Mouse (Mus musculus) midbrain, embryonic 13.5 days (tissue): Measurements from ENCODE around the gene Ccr1. TPM values are rescaled to one million over a fixed set of nuclear protein-coding genes. Genes with fewer than 3 reads are reported as not detected.
"Not testable (repeated sequence)": the region's sequence is repeated elsewhere in the genome, so short reads cannot be mapped to it uniquely, and the experiment has no call there.

ENCODE experiments used
- ATAC-seq: fragments of 200-750 bp; cut with Nextera tagmentation; 2 replicates; pipeline ENCODE4 v1.8.0; 2017; ENCODE audit warnings: mild to moderate bottlenecking, moderate TSS enrichment, moderate library complexity
- H3K27ac ChIP-seq: fragments of 300-500 bp; sonication (generic); 2 replicates; pipeline ENCODE4 v1.5.1; 2015; ENCODE audit warnings: inconsistent platforms, mild to moderate bottlenecking, moderate library complexity
- H3K27me3 ChIP-seq: fragments of 300-500 bp; sonication (generic); 2 replicates; pipeline ENCODE4 v1.6.1; 2015; ENCODE audit warnings: mild to moderate bottlenecking, inconsistent platforms
- H3K36me3 ChIP-seq: fragments of 300-500 bp; sonication (generic); 2 replicates; pipeline ENCODE4 v1.6.1; 2015; ENCODE audit warnings: mild to moderate bottlenecking, inconsistent platforms
- H3K4me1 ChIP-seq: fragments of 300-500 bp; sonication (generic); replicated peaks from 2 replicates; pipeline ENCODE4 v1.6.1; 2015; ENCODE audit warnings: inconsistent platforms
- H3K4me2 ChIP-seq: fragments of 300-500 bp; sonication (generic); replicated peaks from 2 replicates; pipeline ENCODE4 v1.6.1; 2015; ENCODE audit warnings: moderate library complexity, mild to moderate bottlenecking, inconsistent platforms
- H3K4me3 ChIP-seq: fragments of 300-500 bp; sonication (generic); replicated peaks from 2 replicates; pipeline ENCODE4 v1.5.1; 2015; ENCODE audit warnings: mild to moderate bottlenecking, inconsistent platforms
- H3K9ac ChIP-seq: fragments of 300-500 bp; sonication (generic); replicated peaks from 2 replicates; pipeline ENCODE4 v1.6.1; 2015; ENCODE audit warnings: mild to moderate bottlenecking, inconsistent platforms
- H3K9me3 ChIP-seq: fragments of 300-500 bp; sonication (generic); 2 replicates; pipeline ENCODE4 v1.6.1; 2016; ENCODE audit warnings: mild to moderate bottlenecking, inconsistent platforms
- WGBS: fragments of 180-500 bp; shearing (Covaris S2); methylation state at CpG from one replicate; pipeline ENCODE4 v1.1.7; 2015; 5-methylcytosine and 5-hydroxymethylcytosine counted together
- polyA plus RNA-seq: library from polyadenylated mRNA; unstranded; fragments of >200 nt; fragmentation: Nextera tagmentation; extraction: Ambion mirVana; gene quantifications from 2 replicates; pipeline ENCODE4 v1.2.1, GENCODE M21; 2015

Ccr1 gene
- polyA plus RNA-seq, 1 experiment from 2014 or later = 0.66 TPM

DNA sequence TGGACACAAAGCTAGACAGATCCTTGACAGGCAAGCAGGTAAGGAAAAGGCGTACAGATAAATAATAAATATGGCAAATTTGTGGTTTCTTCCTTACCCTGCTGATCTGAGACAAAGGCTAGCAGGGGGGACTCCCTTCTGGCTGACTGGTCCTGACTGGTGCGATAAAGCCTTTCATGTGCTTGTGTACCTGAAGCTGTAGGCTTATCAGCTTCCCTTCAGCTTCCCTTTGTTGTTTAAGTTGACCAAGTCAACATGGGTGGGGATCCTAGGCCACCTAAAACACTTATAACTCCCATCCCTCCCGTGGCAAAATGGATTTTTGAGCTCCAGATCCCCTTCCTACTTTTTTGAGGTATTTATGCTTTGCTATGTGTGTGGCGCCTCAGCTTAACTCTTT, 13.4 kb upstream of the Ccr1 start:
- Histone ChIP-seq H3K27me3 (no peaks in the 10 kb centered on the region), H3K4me3 (no peak overlapping the region), H3K4me1 (no peaks in the 10 kb centered on the region), H3K27ac (no peak overlapping the region), H3K4me2 (no peak overlapping the region), H3K9me3 (no peaks in the 10 kb centered on the region), H3K9ac (no peak overlapping the region), H3K36me3 (no peaks in the 10 kb centered on the region)
- WGBS = 74% methylated on average over 4 of the region's 4 CpGs
- no peak for ATAC-seq

DNA sequence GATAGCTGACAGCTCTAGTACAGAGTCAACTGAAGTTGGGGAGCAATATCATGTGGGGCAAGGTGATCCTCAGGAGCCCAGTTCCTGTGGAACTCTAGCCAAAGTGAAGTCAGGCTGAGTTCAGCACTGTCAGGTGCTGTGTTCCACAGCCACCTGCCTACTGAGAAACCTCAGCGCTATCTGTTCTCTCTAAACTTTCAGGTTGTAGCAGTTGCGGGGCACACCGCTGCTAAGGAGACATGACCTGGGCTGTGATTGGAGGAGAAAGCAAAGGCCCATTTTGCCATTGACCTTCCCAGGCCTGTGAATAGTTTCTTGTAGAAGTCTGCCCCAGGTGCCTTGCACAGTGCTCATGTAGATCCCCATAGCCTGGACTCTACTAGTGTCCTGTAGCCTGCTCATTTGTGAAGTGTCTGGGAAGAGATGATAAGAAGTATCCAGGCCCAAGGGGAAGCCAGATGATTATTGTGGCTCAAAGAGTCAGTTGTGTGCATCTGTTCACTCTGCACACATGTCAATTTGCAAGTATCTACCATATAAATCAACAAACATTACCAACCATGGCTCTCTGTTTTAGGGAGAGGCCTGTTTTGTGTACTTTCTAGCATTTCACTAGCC, 12.5 kb upstream of the Ccr1 start:
- ATAC-seq, H3K36me3 ChIP-seq, H3K4me2 ChIP-seq, H3K9ac ChIP-seq, H3K27me3 ChIP-seq, H3K9me3 ChIP-seq, H3K4me3 ChIP-seq, H3K27ac ChIP-seq, H3K4me1 ChIP-seq: not testable (repeated sequence)
- no CpG with 5 or more reads among the region's 3 CpGs for WGBS

DNA sequence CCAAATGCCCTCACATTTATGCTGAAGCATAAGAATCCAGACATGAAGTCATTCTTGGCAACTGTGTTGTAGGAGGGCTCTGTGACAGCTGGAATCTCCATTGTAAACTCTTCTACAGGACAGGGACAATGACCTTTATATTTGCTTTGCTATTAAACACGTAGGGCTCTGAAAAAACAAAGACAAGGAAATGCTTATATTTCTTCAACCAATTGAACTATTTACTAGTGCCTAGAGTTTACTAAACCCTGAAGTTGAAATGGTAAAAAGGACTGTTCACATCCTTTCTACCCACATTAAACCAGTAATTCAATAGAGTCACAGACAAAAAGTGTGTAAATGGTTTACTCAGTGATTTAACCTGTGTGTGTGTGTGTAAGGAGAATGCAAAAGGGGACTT, 9.8 kb upstream of the Ccr1 start, which contains the start of gene Ccr1l1:
Gene Ccr1l1, minus strand, starts transcription at position 101 of the 400 bp plus-strand sequence.
- H3K27me3 ChIP-seq = no peaks in the 10 kb centered on the region
- no peaks in the 10 kb centered on the region for H3K36me3 ChIP-seq
- no peak within 1 kb of the TSS for H3K27ac ChIP-seq
- H3K9ac ChIP-seq = no peak within 1 kb of the TSS
- no peak within 1 kb of the TSS for H3K4me2 ChIP-seq
- WGBS = 76% methylated on average over 1 of the region's 1 CpGs
- H3K4me1 ChIP-seq = no peaks in the 10 kb centered on the region
- no peak for ATAC-seq
- no peak within 1 kb of the TSS for H3K4me3 ChIP-seq
- no peaks in the 10 kb centered on the region for H3K9me3 ChIP-seq

DNA sequence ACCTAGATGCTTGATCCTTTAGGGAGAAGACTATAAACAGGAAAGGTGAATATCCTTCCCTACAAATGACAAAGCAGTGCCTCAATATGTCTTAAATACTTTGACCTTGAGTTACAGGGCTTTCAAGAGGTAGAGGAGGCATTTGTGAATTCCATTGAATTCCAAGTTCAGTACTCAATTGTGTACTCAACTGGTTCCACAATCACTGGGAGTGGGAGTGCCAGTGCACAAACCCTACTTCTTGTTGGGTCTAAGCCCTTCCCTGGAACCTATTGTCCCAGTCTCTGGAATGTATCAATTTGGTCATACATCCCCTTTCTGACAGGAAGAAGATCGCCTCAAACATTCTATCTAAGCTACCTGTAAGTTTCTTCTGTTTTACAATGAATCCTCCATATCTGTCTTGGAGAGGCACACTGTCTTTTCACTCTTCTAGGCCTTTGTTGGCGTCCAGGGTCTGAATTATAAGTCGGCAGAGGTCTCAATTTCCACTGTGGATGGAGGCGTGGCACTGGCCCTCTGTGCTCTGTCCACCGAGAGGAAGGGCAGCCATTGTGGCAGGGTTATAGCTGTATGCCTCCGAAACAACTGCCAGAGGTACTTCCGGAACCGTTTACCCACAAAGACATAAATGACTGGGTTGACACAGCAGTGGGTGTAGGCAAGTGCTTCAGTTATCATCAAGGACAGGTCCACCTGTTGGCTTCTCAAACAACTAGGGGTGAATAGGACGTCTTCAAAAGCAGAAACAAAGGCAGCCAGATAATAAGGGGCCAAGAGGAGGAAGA, 8.6 kb upstream of the Ccr1 start:
- Histone ChIP-seq H3K27ac (no peak overlapping the region), H3K4me2 (no peak overlapping the region), H3K4me1 (no peaks in the 10 kb centered on the region), H3K9me3 (no peaks in the 10 kb centered on the region), H3K9ac (no peak overlapping the region), H3K4me3 (no peak overlapping the region), H3K36me3 (no peaks in the 10 kb centered on the region), H3K27me3 (no peaks in the 10 kb centered on the region)
- WGBS = 87% methylated on average over 9 of the region's 9 CpGs
- ATAC-seq = no peak

DNA sequence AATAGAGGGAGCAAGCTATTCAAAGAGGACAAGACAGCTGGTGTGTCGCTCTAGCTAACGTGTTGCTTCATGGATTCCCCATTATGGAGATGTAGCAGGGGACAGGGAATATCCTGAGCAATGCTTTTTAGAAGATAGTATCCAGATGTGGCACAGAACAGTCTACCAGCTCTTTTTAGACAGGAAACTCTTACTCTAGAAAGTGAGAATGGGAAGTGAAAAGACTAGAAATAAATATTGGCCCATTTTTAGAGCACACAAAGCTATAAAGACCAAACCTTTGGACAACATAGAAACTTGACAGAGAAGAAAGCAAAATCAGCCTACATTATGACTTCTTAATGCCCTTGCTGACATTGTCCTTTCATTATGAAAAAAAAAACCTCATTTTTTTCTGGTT, 7.1 kb upstream of the Ccr1 start:
- no peak for ATAC-seq
- H3K9me3 ChIP-seq = no peaks in the 10 kb centered on the region

DNA sequence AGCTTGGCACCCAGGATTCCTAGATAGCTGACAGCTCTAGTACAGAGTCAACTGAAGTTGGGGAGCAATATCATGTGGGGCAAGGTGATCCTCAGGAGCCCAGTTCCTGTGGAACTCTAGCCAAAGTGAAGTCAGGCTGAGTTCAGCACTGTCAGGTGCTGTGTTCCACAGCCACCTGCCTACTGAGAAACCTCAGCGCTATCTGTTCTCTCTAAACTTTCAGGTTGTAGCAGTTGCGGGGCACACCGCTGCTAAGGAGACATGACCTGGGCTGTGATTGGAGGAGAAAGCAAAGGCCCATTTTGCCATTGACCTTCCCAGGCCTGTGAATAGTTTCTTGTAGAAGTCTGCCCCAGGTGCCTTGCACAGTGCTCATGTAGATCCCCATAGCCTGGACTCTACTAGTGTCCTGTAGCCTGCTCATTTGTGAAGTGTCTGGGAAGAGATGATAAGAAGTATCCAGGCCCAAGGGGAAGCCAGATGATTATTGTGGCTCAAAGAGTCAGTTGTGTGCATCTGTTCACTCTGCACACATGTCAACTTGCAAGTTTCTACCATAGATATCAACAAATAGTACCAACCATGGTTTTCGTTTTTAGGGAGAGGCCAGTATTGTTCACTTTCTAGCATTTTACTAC, 1.5 kb downstream of the Ccr1 start:
- not testable (repeated sequence) for H3K4me1 ChIP-seq, ATAC-seq, H3K36me3 ChIP-seq, H3K9ac ChIP-seq, H3K4me2 ChIP-seq, H3K27me3 ChIP-seq, H3K27ac ChIP-seq, H3K9me3 ChIP-seq, H3K4me3 ChIP-seq
- 91% methylated on average over 1 of the region's 4 CpGs for WGBS

More for the DNA sequence above, 7.1 kb upstream of the Ccr1 start:
- WGBS = 77% methylated on average over 2 of the region's 2 CpGs
- H3K4me3 ChIP-seq = no peak overlapping the region
- H3K36me3 ChIP-seq = no peaks in the 10 kb centered on the region
- no peaks in the 10 kb centered on the region for H3K4me1 ChIP-seq
- no peak overlapping the region for H3K9ac ChIP-seq
- H3K27ac ChIP-seq = no peak overlapping the region
- no peak overlapping the region for H3K4me2 ChIP-seq
- no peaks in the 10 kb centered on the region for H3K27me3 ChIP-seq

DNA sequence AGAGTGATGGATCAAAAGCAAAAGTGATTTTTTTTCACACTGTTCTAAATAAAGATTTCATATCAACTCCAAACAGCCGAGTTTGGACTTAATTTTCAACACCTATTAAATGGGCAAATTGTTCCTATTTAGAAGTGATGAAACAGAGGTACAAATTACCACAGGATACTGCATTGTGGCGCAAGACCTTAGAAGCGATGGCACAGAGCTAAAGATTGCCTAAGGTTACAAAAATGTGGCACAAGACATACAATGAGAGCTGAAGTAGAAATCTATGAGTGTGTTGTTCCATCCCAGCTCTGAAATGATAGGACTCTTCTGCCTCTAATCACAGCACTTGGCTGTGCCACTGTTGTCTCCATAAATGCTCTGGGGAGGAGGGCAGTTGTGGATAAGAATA, 3.7 kb downstream of the Ccr1 start:
- WGBS = 87% methylated on average over 3 of the region's 3 CpGs
- ATAC-seq = no peak

DNA sequence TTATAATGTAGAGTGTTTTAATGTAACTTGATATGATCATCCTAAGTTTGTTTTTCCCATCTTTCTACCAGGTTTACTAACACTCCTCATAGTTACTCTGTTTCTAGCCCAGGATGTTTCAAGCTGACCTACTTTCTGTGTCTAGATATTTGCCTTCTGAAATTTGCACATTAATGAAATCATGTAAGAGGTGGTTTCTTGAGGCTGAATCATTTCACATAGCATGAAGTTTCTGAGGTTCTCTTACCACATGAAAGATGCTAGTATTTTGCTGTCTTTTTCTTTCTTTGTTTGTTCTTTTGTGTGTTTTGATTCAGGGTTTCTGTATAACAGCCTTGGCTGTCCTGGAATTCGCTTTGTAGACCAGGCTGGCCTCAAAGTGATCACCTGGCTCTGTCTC, 8.3 kb downstream of the Ccr1 start:
- H3K27me3 ChIP-seq = no peaks in the 10 kb centered on the region
- H3K36me3 ChIP-seq = no peaks in the 10 kb centered on the region
- no peaks in the 10 kb centered on the region for H3K4me1 ChIP-seq
- no peaks in the 10 kb centered on the region for H3K9me3 ChIP-seq
- no peak for ATAC-seq
- H3K4me2 ChIP-seq = no peak overlapping the region
- H3K27ac ChIP-seq = no peak overlapping the region
- no peak overlapping the region for H3K4me3 ChIP-seq
- no peak overlapping the region for H3K9ac ChIP-seq
- WGBS = 91% methylated on average over 1 of the region's 1 CpGs

More for the DNA sequence above, 3.7 kb downstream of the Ccr1 start:
- Histone ChIP-seq H3K4me2 (no peak overlapping the region), H3K4me3 (no peak overlapping the region), H3K27me3 (no peaks in the 10 kb centered on the region), H3K27ac (no peak overlapping the region), H3K4me1 (no peaks in the 10 kb centered on the region), H3K9ac (no peak overlapping the region), H3K36me3 (no peaks in the 10 kb centered on the region), H3K9me3 (no peaks in the 10 kb centered on the region)

DNA sequence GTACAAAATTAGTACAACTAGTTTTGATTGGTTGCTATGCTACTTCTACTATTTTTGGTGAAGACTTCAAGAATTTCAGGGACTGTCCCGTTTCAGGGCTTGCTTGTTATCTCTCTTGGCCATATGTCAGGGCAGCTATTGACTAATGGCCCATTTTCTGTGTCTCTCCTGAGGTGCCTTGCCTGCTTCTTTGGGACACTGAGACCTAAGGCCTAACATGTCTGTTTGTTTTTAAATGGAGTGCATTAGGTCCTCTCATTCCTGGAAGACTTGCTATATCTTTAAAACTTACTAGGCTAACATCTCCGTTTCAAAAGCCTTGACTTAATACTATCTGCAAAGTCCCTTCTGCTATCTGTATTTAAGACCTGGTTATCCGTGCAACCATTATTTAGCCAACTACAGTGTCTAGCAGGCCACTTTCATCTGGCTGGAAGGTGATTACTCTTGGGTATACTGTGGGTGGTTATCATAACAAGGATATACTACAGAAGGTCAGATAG, 10.5 kb downstream of the Ccr1 start:
- 78% methylated on average over 3 of the region's 3 CpGs for WGBS
- Histone ChIP-seq H3K27ac (no peak overlapping the region), H3K4me1 (no peaks in the 10 kb centered on the region), H3K36me3 (no peaks in the 10 kb centered on the region), H3K4me3 (no peak overlapping the region), H3K4me2 (no peak overlapping the region), H3K27me3 (no peaks in the 10 kb centered on the region), H3K9me3 (no peaks in the 10 kb centered on the region), H3K9ac (no peak overlapping the region)
- no peak for ATAC-seq

DNA sequence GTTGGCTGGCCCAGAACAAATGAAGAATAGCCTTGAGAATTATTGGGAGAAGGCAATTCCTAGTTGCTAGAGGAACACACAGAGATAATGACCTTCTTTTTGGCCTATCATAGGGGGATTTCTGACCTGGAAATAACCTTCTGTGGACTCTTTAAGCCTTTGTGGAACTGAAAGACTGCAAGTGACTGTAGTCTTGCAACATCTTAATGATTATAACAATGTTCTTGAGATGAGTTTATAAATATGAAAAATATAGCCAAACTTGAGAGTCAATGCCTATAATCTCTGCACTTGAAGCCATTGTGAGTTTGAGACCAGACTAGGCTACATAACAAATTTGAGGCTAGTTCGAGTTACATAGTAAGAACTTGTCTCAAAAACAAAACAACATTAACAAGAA, 11.6 kb downstream of the Ccr1 start:
- H3K4me3 ChIP-seq = no peak overlapping the region
- H3K9ac ChIP-seq = no peak overlapping the region
- no peak for ATAC-seq
- H3K27ac ChIP-seq = no peak overlapping the region
- H3K9me3 ChIP-seq = no peaks in the 10 kb centered on the region
- no peaks in the 10 kb centered on the region for H3K36me3 ChIP-seq
- no peaks in the 10 kb centered on the region for H3K4me1 ChIP-seq
- 81% methylated on average over 1 of the region's 1 CpGs for WGBS
- H3K27me3 ChIP-seq = no peaks in the 10 kb centered on the region
- H3K4me2 ChIP-seq = no peak overlapping the region

DNA sequence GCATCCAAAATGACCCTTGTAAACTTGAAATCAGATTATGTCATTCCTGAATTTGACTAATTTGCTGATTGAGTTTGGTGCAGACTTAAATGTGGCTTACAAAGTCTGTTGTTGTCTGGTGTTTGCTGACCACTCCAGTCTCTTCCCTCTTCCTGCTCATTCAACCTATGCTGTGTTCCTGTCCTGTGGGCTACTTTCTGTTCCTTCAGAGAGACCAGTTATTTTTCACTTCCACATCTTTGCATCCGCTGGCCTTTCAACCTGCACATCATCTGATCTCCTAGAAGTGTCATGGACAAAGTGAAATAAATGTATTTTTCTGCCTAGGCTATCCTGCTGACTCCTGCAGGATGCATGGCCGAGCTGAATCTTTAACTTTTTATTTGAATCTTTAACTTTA, 14.9 kb downstream of the Ccr1 start:
- no peak for ATAC-seq

DNA sequence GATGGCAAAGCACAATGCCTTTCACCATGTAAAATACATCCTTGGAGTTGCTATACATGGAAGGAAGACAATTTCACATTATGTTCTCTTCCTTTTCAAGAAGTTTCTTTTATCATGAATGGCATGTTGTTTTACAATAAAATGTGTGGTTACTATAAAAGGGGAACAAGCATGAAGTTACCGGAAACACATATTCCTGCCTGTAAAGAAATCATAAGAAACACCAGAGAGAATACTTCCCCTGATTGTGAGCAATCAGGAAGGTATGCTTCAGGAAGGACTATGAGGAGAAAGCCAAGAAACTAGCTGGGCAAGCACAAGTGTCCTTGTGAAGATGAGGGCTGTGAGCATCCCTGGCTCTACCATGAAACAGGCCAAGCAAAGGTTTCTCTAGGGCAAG, 17.3 kb downstream of the Ccr1 start:
- H3K9ac ChIP-seq = no peak overlapping the region
- no peaks in the 10 kb centered on the region for H3K9me3 ChIP-seq
- WGBS = 95% methylated on average over 1 of the region's 1 CpGs
- no peaks in the 10 kb centered on the region for H3K27me3 ChIP-seq
- H3K4me1 ChIP-seq = no peaks in the 10 kb centered on the region
- no peak overlapping the region for H3K27ac ChIP-seq
- H3K4me2 ChIP-seq = no peak overlapping the region
- no peak overlapping the region for H3K4me3 ChIP-seq
- ATAC-seq = no peak
- no peaks in the 10 kb centered on the region for H3K36me3 ChIP-seq

More for the DNA sequence above, 14.9 kb downstream of the Ccr1 start:
- Histone ChIP-seq H3K4me3 (no peak overlapping the region), H3K27ac (no peak overlapping the region), H3K9ac (no peak overlapping the region), H3K4me1 (no peaks in the 10 kb centered on the region), H3K4me2 (no peak overlapping the region), H3K36me3 (no peaks in the 10 kb centered on the region), H3K27me3 (no peaks in the 10 kb centered on the region), H3K9me3 (no peaks in the 10 kb centered on the region)
- WGBS = 75% methylated on average over 2 of the region's 2 CpGs
